Mouse (Mus musculus): ENCODE results near the gene Maip1. TPM values are rescaled to one million over a fixed set of nuclear protein-coding genes. Genes with fewer than 3 reads are reported as not detected.

The Maip1 gene
- polyA plus RNA-seq, 1 experiment from 2014 or later, result 16.8 TPM

GRCm38 (mm10) chr1:57386519-57386918, 19.6 kb upstream of the Maip1 start:
- H3K27ac ChIP-seq (replicated peaks; ENCODE audit: low read depth, low read length), result no peak overlapping the region
- no peak overlapping the region for H3K4me2 ChIP-seq (ENCODE audit: low read depth, low read length)
- no peak overlapping the region for H3K9ac ChIP-seq (ENCODE audit: low read depth, low read length)
- peaks cover 26% of the 10 kb centered on the region; the same call in 1 of the 2 replicates for H3K36me3 ChIP-seq (ENCODE audit: control insufficient read depth, insufficient read depth, low read length)
- no peaks in the 10 kb centered on the region for H3K4me1 ChIP-seq (ENCODE audit: control insufficient read depth, insufficient read depth, low read length)
- no peak for DNase-seq (ENCODE audit: low spot score)
- no peak overlapping the region for H3K4me3 ChIP-seq (ENCODE audit: low read depth, low read length)
- H3K27me3 ChIP-seq (replicated peaks; ENCODE audit: control insufficient read depth, insufficient read depth, low read length), result no peaks in the 10 kb centered on the region
- no peaks in the 10 kb centered on the region for H3K9me3 ChIP-seq (ENCODE audit: control insufficient read depth, low read length)
- ATAC-seq (ENCODE audit: low read depth), result no peak

GRCm38 (mm10) chr1:57387876-57388275, 18.3 kb upstream of the Maip1 start:
- no peak for ATAC-seq (ENCODE audit: low read depth)
- Histone ChIP-seq H3K27ac (replicated peaks; ENCODE audit: low read depth, low read length) (no peak overlapping the region), H3K9me3 (ENCODE audit: control insufficient read depth, low read length) (no peaks in the 10 kb centered on the region), H3K27me3 (replicated peaks; ENCODE audit: control insufficient read depth, insufficient read depth, low read length) (no peaks in the 10 kb centered on the region), H3K4me1 (ENCODE audit: control insufficient read depth, insufficient read depth, low read length) (no peaks in the 10 kb centered on the region), H3K4me2 (ENCODE audit: low read depth, low read length) (no peak overlapping the region), H3K9ac (ENCODE audit: low read depth, low read length) (no peak overlapping the region), H3K4me3 (ENCODE audit: low read depth, low read length) (no peak overlapping the region), H3K36me3 (ENCODE audit: control insufficient read depth, insufficient read depth, low read length) (peaks cover 38% of the 10 kb centered on the region)
- 66% methylated on average over 2 of the region's 2 CpGs for WGBS
- peak; percentile 67 for DNase-seq (ENCODE audit: low spot score)

GRCm38 (mm10) chr1:57388402-57389155, 17.5 kb upstream of the Maip1 start:
- no peak overlapping the region for H3K4me2 ChIP-seq (ENCODE audit: low read depth, low read length)
- ATAC-seq (ENCODE audit: low read depth) (no peak), DNase-seq (ENCODE audit: low spot score) (no peak)
- peaks cover 45% of the 10 kb centered on the region for H3K36me3 ChIP-seq (ENCODE audit: control insufficient read depth, insufficient read depth, low read length)
- no peaks in the 10 kb centered on the region for H3K27me3 ChIP-seq (replicated peaks; ENCODE audit: control insufficient read depth, insufficient read depth, low read length)
- H3K9me3 ChIP-seq (ENCODE audit: control insufficient read depth, low read length), result no peaks in the 10 kb centered on the region
- H3K4me1 ChIP-seq (ENCODE audit: control insufficient read depth, insufficient read depth, low read length), result no peaks in the 10 kb centered on the region
- H3K27ac ChIP-seq (replicated peaks; ENCODE audit: low read depth, low read length), result no peak overlapping the region
- H3K4me3 ChIP-seq (ENCODE audit: low read depth, low read length), result no peak overlapping the region
- 87% methylated on average over 8 of the region's 8 CpGs for WGBS
- no peak overlapping the region for H3K9ac ChIP-seq (ENCODE audit: low read depth, low read length)

GRCm38 (mm10) chr1:57390993-57391790, 14.9 kb upstream of the Maip1 start:
- H3K4me1 ChIP-seq (ENCODE audit: control insufficient read depth, insufficient read depth, low read length), result no peaks in the 10 kb centered on the region
- DNase-seq (ENCODE audit: low spot score) (no peak), ATAC-seq (ENCODE audit: low read depth) (no peak)
- no peaks in the 10 kb centered on the region for H3K9me3 ChIP-seq (ENCODE audit: control insufficient read depth, low read length)
- no peaks in the 10 kb centered on the region for H3K27me3 ChIP-seq (replicated peaks; ENCODE audit: control insufficient read depth, insufficient read depth, low read length)
- no peak overlapping the region for H3K9ac ChIP-seq (ENCODE audit: low read depth, low read length)
- H3K4me3 ChIP-seq (ENCODE audit: low read depth, low read length), result no peak overlapping the region
- H3K27ac ChIP-seq (replicated peaks; ENCODE audit: low read depth, low read length), result no peak overlapping the region
- H3K4me2 ChIP-seq (ENCODE audit: low read depth, low read length), result no peak overlapping the region
- WGBS, result 91% methylated on average over 4 of the region's 4 CpGs
- peaks cover 57% of the 10 kb centered on the region for H3K36me3 ChIP-seq (ENCODE audit: control insufficient read depth, insufficient read depth, low read length)

DNA sequence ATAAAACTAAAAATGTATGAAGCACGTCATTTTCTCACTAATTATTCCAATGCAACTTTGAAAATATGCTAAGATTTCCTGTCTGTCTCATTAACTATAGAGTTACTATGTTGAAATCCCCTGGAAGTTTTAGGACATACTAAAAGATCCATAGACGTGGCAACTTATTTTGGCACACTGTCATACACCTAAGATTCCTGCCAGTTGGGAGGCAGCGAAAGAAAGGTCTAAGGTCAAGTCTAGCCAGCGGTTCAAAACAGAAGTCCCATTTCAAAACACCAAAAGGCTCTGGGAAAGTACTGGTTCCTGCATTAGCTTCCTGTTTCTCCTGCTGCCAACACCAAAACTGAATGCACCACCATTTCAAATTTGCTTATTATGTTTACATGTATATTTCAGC, 13.7 kb upstream of the Maip1 start:
- peaks cover 68% of the 10 kb centered on the region for H3K36me3 ChIP-seq (ENCODE audit: control insufficient read depth, insufficient read depth, low read length)

GRCm38 (mm10) chr1:57394051-57394450, 12.1 kb upstream of the Maip1 start:
- H3K4me3 ChIP-seq (ENCODE audit: low read depth, low read length), result no peak overlapping the region
- no peak overlapping the region for H3K27ac ChIP-seq (replicated peaks; ENCODE audit: low read depth, low read length)
- H3K36me3 ChIP-seq (ENCODE audit: control insufficient read depth, insufficient read depth, low read length), result peaks cover 68% of the 10 kb centered on the region
- H3K4me1 ChIP-seq (ENCODE audit: control insufficient read depth, insufficient read depth, low read length), result no peaks in the 10 kb centered on the region
- H3K4me2 ChIP-seq (ENCODE audit: low read depth, low read length), result no peak overlapping the region
- H3K27me3 ChIP-seq (replicated peaks; ENCODE audit: control insufficient read depth, insufficient read depth, low read length), result no peaks in the 10 kb centered on the region
- no peaks in the 10 kb centered on the region for H3K9me3 ChIP-seq (ENCODE audit: control insufficient read depth, low read length)
- H3K9ac ChIP-seq (ENCODE audit: low read depth, low read length), result no peak overlapping the region
- 63% methylated on average over 3 of the region's 3 CpGs for WGBS
- no peak for ATAC-seq (ENCODE audit: low read depth)
- peak; percentile 49 for DNase-seq (ENCODE audit: low spot score)

More for the DNA sequence above, 13.7 kb upstream of the Maip1 start:
- WGBS, result 80% methylated on average over 4 of the region's 4 CpGs
- Histone ChIP-seq H3K27ac (replicated peaks; ENCODE audit: low read depth, low read length) (no peak overlapping the region), H3K9me3 (ENCODE audit: control insufficient read depth, low read length) (no peaks in the 10 kb centered on the region), H3K4me1 (ENCODE audit: control insufficient read depth, insufficient read depth, low read length) (no peaks in the 10 kb centered on the region), H3K4me3 (ENCODE audit: low read depth, low read length) (no peak overlapping the region), H3K9ac (ENCODE audit: low read depth, low read length) (no peak overlapping the region), H3K27me3 (replicated peaks; ENCODE audit: control insufficient read depth, insufficient read depth, low read length) (no peaks in the 10 kb centered on the region), H3K4me2 (ENCODE audit: low read depth, low read length) (no peak overlapping the region)
- DNase-seq (ENCODE audit: low spot score), result no peak
- no peak for ATAC-seq (ENCODE audit: low read depth)

DNA sequence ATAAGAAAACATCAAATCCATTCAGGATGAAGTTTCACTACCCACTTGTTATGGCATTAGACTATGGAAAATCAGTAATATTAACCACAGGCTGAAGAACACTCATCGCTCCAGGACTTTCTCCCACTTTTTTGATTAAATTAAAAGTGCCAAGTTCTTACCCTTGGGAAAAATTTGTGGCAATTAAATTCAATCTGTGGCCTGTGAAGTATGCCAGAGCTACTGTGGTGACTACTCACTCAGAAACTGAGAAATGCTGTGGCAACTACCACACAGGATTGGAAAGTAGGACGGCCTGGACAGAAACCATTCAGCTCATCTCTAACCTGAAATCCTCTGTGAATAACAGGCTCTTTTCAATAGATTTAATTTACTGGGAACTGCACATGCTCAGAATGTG, 5.8 kb upstream of the Maip1 start:
- Histone ChIP-seq H3K4me3 (ENCODE audit: low read depth, low read length) (no peak overlapping the region), H3K4me2 (ENCODE audit: low read depth, low read length) (no peak overlapping the region), H3K4me1 (ENCODE audit: control insufficient read depth, insufficient read depth, low read length) (peaks cover 3% of the 10 kb centered on the region; the same call in 1 of the 2 replicates), H3K9ac (ENCODE audit: low read depth, low read length) (no peak overlapping the region), H3K9me3 (ENCODE audit: control insufficient read depth, low read length) (no peaks in the 10 kb centered on the region), H3K27me3 (replicated peaks; ENCODE audit: control insufficient read depth, insufficient read depth, low read length) (no peaks in the 10 kb centered on the region), H3K27ac (replicated peaks; ENCODE audit: low read depth, low read length) (no peak overlapping the region), H3K36me3 (ENCODE audit: control insufficient read depth, insufficient read depth, low read length) (peaks cover 40% of the 10 kb centered on the region)
- WGBS, result 89% methylated on average over 2 of the region's 2 CpGs
- DNase-seq (ENCODE audit: low spot score) (no peak), ATAC-seq (ENCODE audit: low read depth) (no peak)

GRCm38 (mm10) chr1:57400877-57401276, 5.3 kb upstream of the Maip1 start:
- WGBS, result 83% methylated on average over 2 of the region's 2 CpGs
- no peak for ATAC-seq (ENCODE audit: low read depth)
- no peaks in the 10 kb centered on the region for H3K9me3 ChIP-seq (ENCODE audit: control insufficient read depth, low read length)
- H3K27me3 ChIP-seq (replicated peaks; ENCODE audit: control insufficient read depth, insufficient read depth, low read length), result no peaks in the 10 kb centered on the region
- DNase-seq (ENCODE audit: low spot score), result no peak
- no peak overlapping the region for H3K9ac ChIP-seq (ENCODE audit: low read depth, low read length)
- H3K4me3 ChIP-seq (ENCODE audit: low read depth, low read length), result no peak overlapping the region
- peaks cover 8% of the 10 kb centered on the region for H3K4me1 ChIP-seq (ENCODE audit: control insufficient read depth, insufficient read depth, low read length)
- H3K4me2 ChIP-seq (ENCODE audit: low read depth, low read length), result no peak overlapping the region
- H3K27ac ChIP-seq (replicated peaks; ENCODE audit: low read depth, low read length), result no peak overlapping the region
- peaks cover 40% of the 10 kb centered on the region for H3K36me3 ChIP-seq (ENCODE audit: control insufficient read depth, insufficient read depth, low read length)
